Mouse (Mus musculus) G1E (cell line): Measurements from ENCODE around the gene Lig3. TPM values are rescaled to one million over a fixed set of nuclear protein-coding genes. Genes with fewer than 3 reads are reported as not detected.
"Not testable (repeated sequence)": the region's sequence is repeated elsewhere in the genome, so short reads cannot be mapped to it uniquely, and the experiment has no call there.

Source experiments
- ATAC-seq: 2 replicates; pipeline ENCODE4 v1.8.0; 2016; ENCODE audit warnings: mild to moderate bottlenecking; ENCODE audit not compliant: insufficient number of reproducible peaks, poor library complexity, low FRiP score, severe bottlenecking; ENCODE audit errors: extremely low read depth
- DNase-seq: peaks from one replicate; pipeline ENCODE4 v3.0.0; 2012; ENCODE audit warnings: low spot score
- H3K27me3 ChIP-seq: 2 replicates; pipeline ENCODE4 v1.6.1; 2012; ENCODE audit warnings: mild to moderate bottlenecking, low read length, inconsistent platforms; ENCODE audit not compliant: insufficient read depth
- H3K36me3 ChIP-seq: replicated peaks from 2 replicates; pipeline ENCODE3; 2012; ENCODE audit warnings: mild to moderate bottlenecking, inconsistent platforms
- H3K4me1 ChIP-seq: 2 replicates; pipeline ENCODE4 v1.6.1; 2012; ENCODE audit warnings: low read depth, low read length, inconsistent platforms, mixed read lengths; ENCODE audit not compliant: insufficient read depth
- H3K4me3 ChIP-seq: 2 replicates; pipeline ENCODE4 v1.5.1; 2012; ENCODE audit warnings: low read depth, mild to moderate bottlenecking, inconsistent platforms, low read length, moderate library complexity, mixed read lengths
- H3K9me3 ChIP-seq: replicated peaks from 2 replicates; pipeline ENCODE4 v1.6.1; 2012; ENCODE audit warnings: inconsistent platforms
- CTCF ChIP-seq: IDR thresholded peaks from 2 replicates; pipeline ENCODE4 v1.5.1; 2012; ENCODE audit warnings: low read depth, low read length, inconsistent platforms, mixed read lengths
- GATA1 ChIP-seq: IDR thresholded peaks from 2 replicates; pipeline ENCODE4 v1.6.1; 2012; ENCODE audit warnings: borderline replicate concordance, low read length, inconsistent platforms, mixed read lengths
- GATA2 ChIP-seq: IDR thresholded peaks from 2 replicates; pipeline ENCODE4 v1.6.1; 2012; ENCODE audit warnings: low read depth, low read length, inconsistent platforms, borderline replicate concordance
- POLR2AphosphoS5 ChIP-seq: IDR thresholded peaks from 2 replicates; pipeline ENCODE4 v1.6.1; 2012; ENCODE audit warnings: low read depth, low read length, inconsistent platforms; ENCODE audit not compliant: insufficient replicate concordance
- TAL1 ChIP-seq: conservative IDR thresholded peaks from 2 replicates; pipeline ENCODE4 v1.6.1; 2012; ENCODE audit warnings: low read depth, low read length, inconsistent platforms, mixed read lengths
- polyA plus RNA-seq: library from polyadenylated mRNA; stranded (reverse); fragments of >175 nt; gene quantifications from 2 replicates; pipeline ENCODE4 v1.2.3, GENCODE M21; 2012
- total RNA-seq, 2 experiments: library from RNA; stranded (forward) in 1 of 2; stranded (reverse) in 1 of 2; fragments of 200-1000 nt in 1 of 2; fragments of >200 nt in 1 of 2; fragmentation: Nextera tagmentation in 1 of 2; gene quantifications; 2 replicates each; pipeline ENCODE4 v1.2.3; 2014 to 2017

Lig3 gene
- total and polyA plus RNA-seq, 3 experiments, result 33.1 to 60.5 (median 43.0) TPM

GRCm38 (mm10) chr11:82826818-82827217 lies 45.9 kb downstream of the Lig3 start:
- Histone ChIP-seq H3K9me3 (no peaks in the 10 kb centered on the region), H3K36me3 (peaks cover 95% of the 10 kb centered on the region), H3K27me3 (no peaks in the 10 kb centered on the region), H3K4me3 (no peak overlapping the region), H3K4me1 (peaks cover 64% of the 10 kb centered on the region)
- DNase-seq, result no peak
- no peak for ATAC-seq
- TF ChIP-seq CTCF (no peak), GATA2 (no peak), POLR2AphosphoS5 (no peak), GATA1 (no peak), TAL1 (no peak)

GRCm38 (mm10) chr11:82831008-82831893 lies 50.3 kb downstream of the Lig3 start:
- no peaks in the 10 kb centered on the region for H3K27me3 ChIP-seq
- H3K36me3 ChIP-seq, result peaks cover 80% of the 10 kb centered on the region
- DNase-seq, result no peak
- ATAC-seq, result no peak
- no peak overlapping the region for H3K4me3 ChIP-seq
- H3K4me1 ChIP-seq, result peaks cover 68% of the 10 kb centered on the region
- H3K9me3 ChIP-seq, result no peaks in the 10 kb centered on the region
- TF ChIP-seq TAL1, result no peak
- TF ChIP-seq GATA1, result no peak

- ATAC-seq, DNase-seq, H3K9me3 ChIP-seq, H3K4me3 ChIP-seq, H3K27me3 ChIP-seq: not testable (repeated sequence)
- peaks cover 73% of the 10 kb centered on the region for H3K4me1 ChIP-seq
- H3K36me3 ChIP-seq, result peaks cover 79% of the 10 kb centered on the region
Observed at GRCm38 (mm10) chr11:82832402-82832801, 51.5 kb downstream of the Lig3 start.

- Histone ChIP-seq H3K27me3 (no peaks in the 10 kb centered on the region), H3K9me3 (no peaks in the 10 kb centered on the region), H3K4me1 (peaks cover 86% of the 10 kb centered on the region), H3K4me3 (peak overlapping the region; percentile 52; the same call in 1 of the 2 replicates), H3K36me3 (peaks cover 80% of the 10 kb centered on the region)
- TF ChIP-seq POLR2AphosphoS5 (no peak), GATA1 (no peak), TAL1 (no peak), GATA2 (no peak), CTCF (no peak)
- ATAC-seq (peak; percentile 69), DNase-seq (peak; percentile 54)
Observed at GRCm38 (mm10) chr11:82833929-82834328, 53.0 kb downstream of the Lig3 start.

- not testable (repeated sequence) for H3K4me3 ChIP-seq, DNase-seq, H3K27me3 ChIP-seq, H3K9me3 ChIP-seq, ATAC-seq
- H3K4me1 ChIP-seq, result peaks cover 89% of the 10 kb centered on the region
- peaks cover 80% of the 10 kb centered on the region for H3K36me3 ChIP-seq
Observed at GRCm38 (mm10) chr11:82834359-82834758, 53.5 kb downstream of the Lig3 start.

GRCm38 (mm10) chr11:82835616-82836432 lies 54.9 kb downstream of the Lig3 start:
- DNase-seq, result no peak
- peaks cover 80% of the 10 kb centered on the region for H3K36me3 ChIP-seq
- no peak for ATAC-seq
- TF ChIP-seq TAL1 (no peak), CTCF (no peak), GATA2 (no peak), GATA1 (no peak)
- H3K4me1 ChIP-seq, result peaks cover 94% of the 10 kb centered on the region
- no peaks in the 10 kb centered on the region for H3K9me3 ChIP-seq
- no peaks in the 10 kb centered on the region for H3K27me3 ChIP-seq
- H3K4me3 ChIP-seq, result no peak overlapping the region; the same call in 1 of the 2 replicates

GRCm38 (mm10) chr11:82837192-82837591 lies 56.3 kb downstream of the Lig3 start:
- Histone ChIP-seq H3K27me3 (no peaks in the 10 kb centered on the region), H3K4me1 (peaks cover 91% of the 10 kb centered on the region), H3K9me3 (no peaks in the 10 kb centered on the region), H3K36me3 (peaks cover 76% of the 10 kb centered on the region), H3K4me3 (no peak overlapping the region; the same call in 1 of the 2 replicates)
- TF ChIP-seq GATA1 (no peak), GATA2 (no peak), CTCF (no peak), TAL1 (no peak), POLR2AphosphoS5 (no peak)
- ATAC-seq (peak; percentile 41; the same call in 1 of the 2 replicates), DNase-seq (no peak)
